Mouse (Mus musculus) layer of hippocampus, adult 9-10 months (tissue): ENCODE measurements around the gene Atg4d.
"Not testable (repeated sequence)": the region's sequence is repeated elsewhere in the genome, so short reads cannot be mapped to it uniquely, and the experiment has no call there.

Source experiments
- DNase-seq: peaks from one replicate; pipeline ENCODE4 v3.0.0; 2022; ENCODE audit warnings: low spot score

Atg4d gene

DNA sequence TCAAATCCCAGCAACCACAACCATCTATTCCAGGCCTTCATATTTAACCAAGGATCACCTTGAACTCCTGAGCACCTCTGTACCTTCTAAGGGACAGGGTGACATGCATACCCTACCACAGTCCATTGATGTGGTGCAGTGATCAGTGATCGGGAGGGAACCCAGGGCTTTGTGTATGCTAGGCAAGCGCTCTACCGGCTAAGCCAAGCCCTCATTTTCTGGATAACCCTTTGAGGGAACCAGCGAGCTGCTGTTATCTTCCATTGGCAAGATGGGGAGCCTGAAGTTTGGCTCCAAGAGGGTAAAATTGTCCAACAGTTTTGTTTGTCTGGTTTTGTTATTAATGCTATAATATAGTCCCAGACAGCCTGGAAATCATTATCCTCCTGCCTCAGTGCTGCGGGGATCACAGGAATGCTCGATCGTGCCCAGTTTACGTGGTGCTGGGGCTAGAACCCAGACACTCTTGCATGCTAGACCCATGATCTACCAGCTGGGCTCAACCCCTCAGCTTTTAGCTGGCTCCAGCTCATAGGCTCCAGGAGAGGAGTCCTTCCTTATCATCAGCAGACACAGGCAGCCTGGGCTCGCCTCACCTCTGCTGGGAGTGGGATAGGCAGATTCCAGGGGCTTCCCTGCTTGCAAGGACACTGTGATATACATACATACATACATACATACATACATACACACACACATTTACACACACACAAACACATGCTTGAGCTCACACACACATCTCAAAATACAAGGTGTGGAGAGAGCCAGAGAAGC lies 49.5 kb downstream of the Atg4d start:
- no peak for DNase-seq

DNA sequence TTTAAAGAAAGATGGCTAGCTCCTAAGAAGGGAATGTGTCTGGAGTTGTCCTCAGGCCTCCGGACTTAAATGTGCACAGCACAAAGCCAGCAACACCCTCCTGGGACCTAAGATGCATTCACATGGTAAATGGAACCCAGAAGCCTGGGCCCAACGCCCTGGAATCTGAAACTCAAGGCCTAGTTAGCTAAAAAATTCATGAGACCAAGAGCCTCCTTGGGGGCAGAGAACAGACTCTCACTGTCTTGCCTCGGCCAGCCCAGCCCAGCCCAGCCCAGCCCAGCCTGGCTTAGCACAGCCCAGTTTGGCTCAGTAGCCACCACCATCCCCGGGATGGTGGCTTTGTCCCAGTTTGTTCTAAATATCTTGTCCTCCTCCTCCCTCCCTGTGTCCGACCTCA lies 50.3 kb downstream of the Atg4d start:
- DNase-seq, result no peak

- DNase-seq, result no peak
Measured at GRCm38 (mm10) chr9:21316696-21317095, 51.6 kb downstream of the Atg4d start.

- no peak for DNase-seq
Measured at GRCm38 (mm10) chr9:21318792-21319191, 53.7 kb downstream of the Atg4d start.

DNA sequence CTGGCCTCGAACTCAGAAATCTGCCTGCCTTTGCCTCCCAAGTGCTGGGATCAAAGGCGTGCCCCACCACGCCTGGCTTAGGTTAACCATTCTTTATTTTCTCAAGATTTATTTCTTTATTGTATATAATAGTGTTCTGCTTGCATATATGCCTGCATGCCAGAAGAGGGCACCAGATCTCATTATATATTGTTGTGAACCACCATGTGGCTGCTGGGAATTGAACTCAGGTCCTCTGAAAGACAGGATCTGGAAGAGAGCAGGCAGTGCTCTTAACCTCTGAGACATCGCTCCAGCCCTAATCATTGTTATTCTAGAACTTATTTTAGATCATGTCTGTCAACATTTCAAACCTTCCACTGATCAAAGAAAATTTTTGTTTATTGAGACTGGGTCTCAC lies 54.4 kb downstream of the Atg4d start:
- no peak for DNase-seq

DNA sequence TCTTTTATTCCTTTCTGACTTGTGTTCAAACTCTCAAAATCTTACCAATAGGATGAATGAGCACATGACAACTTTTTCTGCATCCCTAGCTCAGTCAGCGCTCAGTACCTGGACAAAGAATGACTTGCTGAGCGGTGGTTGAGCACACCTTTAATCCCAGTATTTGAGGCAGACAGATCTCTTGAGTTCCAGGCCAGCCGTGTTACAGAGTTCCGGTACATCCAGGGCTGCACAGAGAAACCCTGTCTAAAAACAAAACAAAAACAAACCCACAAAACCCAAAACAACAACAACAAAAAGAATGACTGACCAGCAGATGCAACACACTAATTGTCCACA lies 55.2 kb downstream of the Atg4d start:
- no peak for DNase-seq

DNA sequence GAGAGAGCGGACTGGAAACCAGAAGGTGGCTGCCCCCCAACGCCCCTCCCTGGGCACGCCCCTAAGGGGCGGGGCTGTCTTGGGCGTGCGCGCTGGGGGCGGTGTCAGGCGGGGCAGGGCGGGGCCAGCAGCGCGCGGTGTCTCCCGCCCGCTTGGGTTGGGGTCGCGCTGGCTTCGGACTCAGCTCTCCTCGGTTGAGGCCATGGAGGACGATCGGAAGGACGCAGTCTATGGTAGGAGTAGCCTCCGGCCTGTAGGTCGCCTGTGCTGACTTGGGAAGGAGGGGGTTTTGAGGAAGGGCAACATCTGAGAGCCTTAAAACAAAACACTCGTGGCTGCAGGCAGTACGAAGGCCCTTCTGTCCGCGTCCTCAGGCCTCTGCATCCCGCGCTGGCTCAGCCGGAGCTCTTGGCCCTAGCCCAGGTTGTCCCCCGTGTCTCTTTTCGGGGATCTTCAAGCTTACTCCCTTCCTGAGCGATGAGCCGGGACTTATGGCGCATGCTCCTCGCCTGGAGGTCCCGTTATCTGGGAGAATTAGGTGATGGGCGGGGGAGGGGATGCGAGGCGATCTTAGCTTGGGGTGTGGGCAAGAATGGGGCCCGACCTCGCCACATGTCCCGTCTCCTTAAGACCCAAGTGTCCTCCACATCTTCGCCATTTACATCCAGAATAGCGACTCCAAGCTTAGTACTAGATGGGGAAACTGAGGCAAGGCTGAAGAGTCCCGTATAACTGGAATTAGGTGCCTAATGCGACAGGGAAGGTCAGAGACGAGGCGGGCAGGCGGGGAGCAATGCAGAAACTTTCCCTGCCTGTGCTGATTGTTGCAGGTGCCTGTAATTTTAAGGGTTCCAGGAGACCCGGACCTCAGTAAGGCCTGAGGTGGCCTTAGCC lies 55.8 kb downstream of the Atg4d start, which contains the start of gene Slc44a2:
Gene Slc44a2 (plus strand): TSS at position 80 of the 894 bp plus-strand sequence.
- DNase-seq, result peak; percentile 55

DNA sequence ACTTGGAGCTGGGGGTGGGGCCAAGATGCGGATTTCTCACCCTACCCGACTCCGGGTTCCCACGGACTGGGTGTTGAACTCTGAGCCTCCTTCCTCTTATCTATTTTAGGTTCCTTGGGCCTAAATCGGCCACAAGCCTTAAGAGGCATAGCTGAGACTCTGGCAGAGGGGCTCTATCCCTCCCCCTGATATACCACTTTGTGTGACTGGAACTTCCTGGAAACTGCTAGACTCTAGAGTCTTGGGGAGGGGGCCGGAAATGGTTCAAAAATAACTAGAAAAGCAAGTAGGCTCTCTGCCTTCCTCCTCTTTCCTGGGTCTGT lies 56.4 kb downstream of the Atg4d start:
- no peak for DNase-seq

DNA sequence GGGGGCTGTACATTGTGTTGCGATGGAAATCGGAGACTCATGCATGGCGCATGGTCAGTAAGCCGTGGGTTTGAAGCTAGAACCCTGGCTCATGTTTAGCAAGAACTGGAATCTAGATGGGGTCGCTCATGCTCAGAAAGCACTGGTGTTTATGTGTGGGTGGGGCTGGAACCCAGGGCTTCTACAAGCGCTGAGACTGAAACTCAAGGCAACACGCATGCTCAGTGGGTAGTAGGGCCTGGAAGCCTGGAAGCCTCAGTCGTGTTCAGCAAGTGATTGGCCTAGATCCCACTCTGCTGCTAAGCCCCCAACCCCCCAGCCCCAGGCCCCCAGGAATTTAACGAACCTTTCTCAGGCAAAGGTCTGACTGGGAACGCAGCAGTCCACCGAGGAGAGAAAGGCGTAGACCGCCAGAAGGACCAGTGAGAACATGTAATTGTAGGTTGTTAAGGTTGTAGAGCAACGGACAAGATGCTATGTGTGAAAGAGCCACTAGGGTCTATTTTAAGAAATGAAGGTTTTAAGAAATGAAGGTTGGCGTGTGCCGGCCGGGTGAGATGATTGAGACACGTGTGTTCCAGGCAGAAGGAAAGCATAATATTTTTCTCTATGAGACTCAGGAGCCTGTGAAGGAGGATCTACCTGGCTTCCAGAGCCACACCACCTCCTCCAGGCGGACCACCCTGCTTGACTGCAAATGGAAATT lies 57.3 kb downstream of the Atg4d start:
- DNase-seq, result no peak

GRCm38 (mm10) chr9:21322917-21323297 lies 57.8 kb downstream of the Atg4d start:
- DNase-seq, result not testable (repeated sequence)

GRCm38 (mm10) chr9:21324269-21324668 lies 59.2 kb downstream of the Atg4d start:
- no peak for DNase-seq
